Mouse (Mus musculus) embryonic facial prominence, embryonic 12.5 days (tissue): ENCODE measurements around the gene Nfat5. TPM values are rescaled to one million over a fixed set of nuclear protein-coding genes. Genes with fewer than 3 reads are reported as not detected.
A peak's percentile ranks its signal among the peaks of the same experiment; 100 is the strongest.

Source experiments
- ATAC-seq: fragments of 200-750 bp; cut with Nextera tagmentation; 2 replicates; pipeline ENCODE4 v1.8.0; 2017; ENCODE audit not compliant: insufficient number of reproducible peaks, insufficient read depth, low FRiP score, low TSS enrichment
- H3K27ac ChIP-seq: fragments of 300-500 bp; sonication (generic); 2 replicates; pipeline ENCODE4 v1.5.1; 2016; ENCODE audit warnings: mild to moderate bottlenecking
- H3K27me3 ChIP-seq: fragments of 300-500 bp; sonication (generic); 2 replicates; pipeline ENCODE4 v1.6.1; 2016; ENCODE audit warnings: mild to moderate bottlenecking, moderate library complexity
- H3K36me3 ChIP-seq: fragments of 300-500 bp; sonication (generic); 2 replicates; pipeline ENCODE4 v1.6.1; 2016; ENCODE audit warnings: mild to moderate bottlenecking
- H3K4me1 ChIP-seq: fragments of 300-500 bp; sonication (generic); 2 replicates; pipeline ENCODE4 v1.6.1; 2016
- H3K4me2 ChIP-seq: fragments of 300-500 bp; sonication (generic); replicated peaks from 2 replicates; pipeline ENCODE4 v1.6.1; 2016; ENCODE audit warnings: mild to moderate bottlenecking, moderate library complexity
- H3K4me3 ChIP-seq: fragments of 300-500 bp; sonication (generic); 2 replicates; pipeline ENCODE4 v1.5.1; 2016; ENCODE audit warnings: mild to moderate bottlenecking
- H3K9ac ChIP-seq: fragments of 300-500 bp; sonication (generic); 2 replicates; pipeline ENCODE4 v1.6.1; 2016; ENCODE audit warnings: mild to moderate bottlenecking, moderate library complexity
- H3K9me3 ChIP-seq: fragments of 300-500 bp; sonication (generic); 2 replicates; pipeline ENCODE4 v1.6.1; 2016; ENCODE audit warnings: mild to moderate bottlenecking, moderate library complexity
- WGBS: fragments of 180-500 bp; shearing (Covaris S2); methylation state at CpG from one replicate; pipeline ENCODE4 v1.1.7; 2016; 5-methylcytosine and 5-hydroxymethylcytosine counted together
- polyA plus RNA-seq: library from polyadenylated mRNA; unstranded; fragments of >200 nt; fragmentation: Nextera tagmentation; extraction: Ambion mirVana; gene quantifications from 2 replicates; pipeline ENCODE4 v1.2.1, GENCODE M21; 2016

Nfat5 gene
- polyA plus RNA-seq, 1 experiment from 2014 or later, result 21.7 TPM

DNA sequence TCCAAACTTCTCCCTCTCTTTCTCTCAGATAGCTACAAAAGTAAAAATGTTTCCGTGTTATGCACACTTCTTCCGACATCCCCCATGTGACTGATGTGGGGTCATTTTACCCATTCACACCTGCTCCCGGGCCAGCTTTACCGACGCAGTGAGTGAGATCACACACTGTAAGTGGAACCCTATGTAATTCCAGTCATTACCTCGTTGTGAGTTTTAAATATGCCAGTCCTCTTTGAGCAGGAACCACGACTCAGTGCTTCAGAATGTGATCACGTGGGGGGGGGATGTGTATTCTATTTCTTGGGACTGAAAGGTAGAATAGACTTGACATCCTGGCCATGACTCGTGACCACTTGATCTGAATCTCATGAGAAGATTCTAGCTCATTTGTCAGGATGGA lies 24.8 kb upstream of the Nfat5 start:
- Histone ChIP-seq H3K9me3 (no peaks in the 10 kb centered on the region), H3K27me3 (no peaks in the 10 kb centered on the region), H3K4me1 (peaks cover 12% of the 10 kb centered on the region; the same call in 1 of the 2 replicates), H3K36me3 (no peaks in the 10 kb centered on the region), H3K27ac (no peak overlapping the region), H3K4me2 (no peak overlapping the region), H3K4me3 (no peak overlapping the region), H3K9ac (no peak overlapping the region)
- 53% methylated on average over 9 of the region's 9 CpGs for WGBS
- no peak for ATAC-seq

DNA sequence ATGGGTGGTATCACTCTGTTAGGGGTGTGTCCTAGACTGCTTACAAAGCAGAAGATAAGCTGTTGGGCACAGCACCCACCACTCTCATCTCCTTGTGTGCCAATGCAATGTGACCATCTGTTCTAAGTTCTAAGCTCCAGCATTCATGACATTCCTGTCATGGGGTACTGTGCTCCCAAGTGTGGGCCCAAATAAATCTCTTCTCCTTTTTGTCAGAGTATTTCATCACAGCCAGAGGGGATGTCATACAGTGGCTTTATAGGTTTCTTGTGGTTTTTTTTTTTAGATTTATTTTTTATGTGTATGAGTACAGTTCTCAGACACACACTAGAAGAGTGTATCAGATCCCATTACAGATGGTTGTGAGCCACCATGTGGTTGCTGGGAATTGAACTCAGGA lies 24.1 kb upstream of the Nfat5 start:
- Histone ChIP-seq H3K9me3 (no peaks in the 10 kb centered on the region), H3K27me3 (no peaks in the 10 kb centered on the region), H3K36me3 (no peaks in the 10 kb centered on the region), H3K4me1 (peaks cover 12% of the 10 kb centered on the region; the same call in 1 of the 2 replicates), H3K27ac (no peak overlapping the region), H3K4me2 (no peak overlapping the region), H3K9ac (no peak overlapping the region), H3K4me3 (no peak overlapping the region)
- no peak for ATAC-seq

DNA sequence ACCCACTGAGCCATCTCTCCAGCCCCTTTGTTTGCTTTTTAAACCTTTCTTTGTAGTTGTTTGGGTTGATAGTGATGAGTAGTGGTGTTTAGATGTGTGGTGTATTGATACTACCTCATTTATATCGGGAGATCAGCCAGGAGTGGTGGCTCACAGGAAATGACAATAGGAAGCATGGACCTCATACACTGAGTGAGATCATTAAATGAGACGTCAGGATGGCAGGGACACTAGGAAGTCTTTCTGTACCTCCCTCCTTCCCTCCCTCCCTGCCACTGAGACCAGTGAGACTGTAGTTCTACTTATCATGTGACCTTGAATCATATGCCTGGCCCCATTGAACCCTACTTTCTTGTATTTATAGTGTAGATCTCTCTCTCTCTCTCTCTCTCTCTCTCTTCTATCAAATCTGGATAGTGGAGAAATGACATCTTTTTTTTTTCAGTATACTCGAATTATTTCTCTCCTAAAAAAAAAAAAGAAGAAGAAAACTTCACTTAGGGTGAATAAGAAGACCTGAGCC lies 23.6 kb upstream of the Nfat5 start:
- H3K4me3 ChIP-seq, result no peak overlapping the region
- H3K27me3 ChIP-seq, result no peaks in the 10 kb centered on the region
- peaks cover 12% of the 10 kb centered on the region; the same call in 1 of the 2 replicates for H3K4me1 ChIP-seq
- WGBS, result 55% methylated on average over 3 of the region's 3 CpGs
- no peak for ATAC-seq
- H3K27ac ChIP-seq, result no peak overlapping the region
- H3K4me2 ChIP-seq, result no peak overlapping the region
- no peak overlapping the region for H3K9ac ChIP-seq
- H3K9me3 ChIP-seq, result no peaks in the 10 kb centered on the region
- no peaks in the 10 kb centered on the region for H3K36me3 ChIP-seq

DNA sequence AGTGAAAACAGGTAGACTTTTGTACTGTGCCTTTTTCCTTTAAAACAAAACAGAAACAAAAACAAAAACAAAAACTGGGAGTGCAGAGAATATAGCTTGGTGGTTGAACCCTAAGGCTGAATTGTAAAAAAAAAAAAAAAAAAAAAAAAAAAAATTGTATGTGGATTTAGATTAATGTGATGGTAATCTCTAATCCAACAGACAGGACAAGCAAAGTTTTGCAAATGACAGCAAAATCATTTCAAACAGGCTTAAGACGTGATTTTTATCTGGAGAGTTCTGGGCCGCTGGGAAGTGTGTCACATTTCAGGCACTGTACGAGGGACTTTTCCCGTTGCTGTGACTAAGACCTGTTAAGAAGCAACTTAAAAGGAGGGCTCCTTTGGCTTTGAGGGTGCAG lies 23.0 kb upstream of the Nfat5 start:
- Histone ChIP-seq H3K4me2 (no peak overlapping the region), H3K9ac (no peak overlapping the region), H3K27me3 (no peaks in the 10 kb centered on the region), H3K4me3 (no peak overlapping the region), H3K4me1 (peaks cover 12% of the 10 kb centered on the region; the same call in 1 of the 2 replicates), H3K27ac (no peak overlapping the region), H3K9me3 (no peaks in the 10 kb centered on the region), H3K36me3 (no peaks in the 10 kb centered on the region)
- 61% methylated on average over 4 of the region's 4 CpGs for WGBS
- ATAC-seq, result no peak

DNA sequence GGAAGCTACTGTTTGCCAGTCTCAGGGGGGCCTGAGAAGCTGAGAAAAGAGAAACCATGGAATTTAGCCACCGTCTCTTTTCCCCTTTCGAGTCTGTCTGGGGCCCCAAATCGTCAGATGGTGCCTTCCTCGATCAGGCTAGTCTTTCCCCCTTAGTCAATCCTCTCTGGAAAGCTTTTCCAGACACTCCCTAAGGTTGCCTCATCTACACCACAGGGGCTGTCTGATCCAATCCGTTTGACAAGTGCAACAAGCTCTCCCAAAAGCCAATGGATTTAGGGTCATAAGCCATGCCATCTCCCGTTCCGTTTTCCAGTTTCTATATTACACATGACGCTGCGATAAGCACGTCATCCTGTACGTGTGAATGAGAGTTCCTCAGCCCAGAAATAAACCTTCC lies 22.5 kb upstream of the Nfat5 start:
- H3K4me2 ChIP-seq, result no peak overlapping the region
- ATAC-seq, result 0 out of 2 replicates have a peak, but pooled peaks have one; percentile 47
- H3K27me3 ChIP-seq, result no peaks in the 10 kb centered on the region
- WGBS, result 48% methylated on average over 11 of the region's 11 CpGs
- no peak overlapping the region for H3K27ac ChIP-seq
- peaks cover 8% of the 10 kb centered on the region; the same call in 1 of the 2 replicates for H3K4me1 ChIP-seq
- H3K36me3 ChIP-seq, result no peaks in the 10 kb centered on the region
- H3K4me3 ChIP-seq, result no peak overlapping the region
- H3K9me3 ChIP-seq, result no peaks in the 10 kb centered on the region
- no peak overlapping the region for H3K9ac ChIP-seq

DNA sequence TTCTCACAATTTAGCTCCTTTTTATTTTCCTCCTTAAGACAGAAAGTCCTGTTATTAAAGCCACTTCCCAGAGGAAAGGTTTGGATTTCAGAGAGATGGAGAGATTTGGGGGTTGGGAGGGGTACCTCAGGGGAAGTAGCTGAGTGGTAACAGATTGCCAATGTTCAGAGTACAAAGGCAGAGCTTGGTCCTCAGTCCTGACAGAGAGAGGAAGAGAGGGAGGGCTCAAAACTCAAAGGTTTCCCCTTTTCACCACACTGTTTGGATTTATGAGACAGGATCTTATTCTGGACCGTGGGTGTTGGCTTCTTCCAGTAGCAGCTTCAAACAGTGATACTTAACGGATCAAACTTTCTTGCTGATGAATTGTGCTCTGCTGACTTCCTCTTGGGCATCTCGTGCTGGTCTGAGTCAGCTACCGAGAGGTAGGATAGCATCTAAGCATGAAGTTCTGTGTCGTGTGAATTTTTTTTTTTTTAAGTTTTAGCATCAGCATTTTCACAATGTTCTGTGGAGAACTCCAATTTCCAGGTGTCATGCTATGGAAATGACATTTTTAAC lies 15.9 kb upstream of the Nfat5 start:
- Histone ChIP-seq H3K36me3 (no peaks in the 10 kb centered on the region), H3K9me3 (no peaks in the 10 kb centered on the region), H3K4me3 (no peak overlapping the region), H3K27ac (no peak overlapping the region), H3K4me2 (no peak overlapping the region), H3K9ac (no peak overlapping the region), H3K4me1 (0 out of 2 replicates have a peak, but pooled peaks cover 7% of the 10 kb centered on the region), H3K27me3 (no peaks in the 10 kb centered on the region)
- WGBS, result 30% methylated on average over 5 of the region's 5 CpGs
- ATAC-seq, result no peak

DNA sequence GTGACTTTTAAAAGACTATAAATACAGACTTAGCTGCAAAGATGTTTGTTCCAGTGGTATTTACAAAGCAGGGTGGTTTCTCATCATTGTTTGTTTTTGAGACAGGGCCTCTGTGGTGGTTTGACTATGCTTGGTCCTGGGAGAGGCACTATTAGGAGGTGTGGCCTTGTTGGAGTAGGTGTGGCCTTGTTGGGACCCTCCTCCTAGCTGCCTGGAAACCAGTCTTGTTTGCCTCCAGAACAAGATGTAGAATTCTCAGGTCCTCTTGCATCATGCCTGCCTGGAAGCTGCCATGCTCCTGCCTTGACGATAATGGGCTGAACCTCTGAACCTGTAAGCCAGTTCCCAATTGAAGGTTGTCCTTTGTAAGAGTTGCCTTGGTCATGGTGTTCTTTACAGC lies 14.7 kb upstream of the Nfat5 start:
- Histone ChIP-seq H3K9ac (no peak overlapping the region), H3K4me2 (no peak overlapping the region), H3K36me3 (no peaks in the 10 kb centered on the region), H3K4me3 (no peak overlapping the region), H3K27me3 (no peaks in the 10 kb centered on the region), H3K27ac (no peak overlapping the region), H3K9me3 (no peaks in the 10 kb centered on the region), H3K4me1 (0 out of 2 replicates have a peak, but pooled peaks cover 7% of the 10 kb centered on the region)
- ATAC-seq, result no peak
- WGBS, result 90% methylated on average over 1 of the region's 1 CpGs

DNA sequence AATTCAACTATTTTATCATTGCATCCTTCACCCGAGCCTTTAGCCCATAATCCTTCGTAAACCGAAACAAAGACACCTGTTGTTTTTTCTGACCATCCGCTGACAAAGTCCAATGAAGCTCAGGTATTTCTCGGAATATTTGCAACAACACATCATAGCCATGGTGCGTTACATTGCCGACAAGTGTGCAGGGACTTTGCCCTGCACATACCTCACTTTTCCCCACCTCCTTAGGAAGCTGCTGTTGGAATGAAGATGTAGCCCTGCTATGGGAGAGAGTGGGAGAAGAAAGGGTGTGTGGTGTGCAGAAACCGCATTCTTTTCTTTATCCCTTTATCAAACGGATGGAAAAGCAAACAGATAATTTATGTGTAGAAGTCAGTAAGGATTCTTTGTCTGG lies 6.6 kb upstream of the Nfat5 start:
- WGBS, result 74% methylated on average over 9 of the region's 9 CpGs
- no peak for ATAC-seq
- Histone ChIP-seq H3K4me2 (no peak overlapping the region), H3K27ac (no peak overlapping the region), H3K9ac (no peak overlapping the region), H3K4me3 (no peak overlapping the region), H3K4me1 (no peaks in the 10 kb centered on the region), H3K9me3 (no peaks in the 10 kb centered on the region), H3K27me3 (no peaks in the 10 kb centered on the region), H3K36me3 (no peaks in the 10 kb centered on the region)

DNA sequence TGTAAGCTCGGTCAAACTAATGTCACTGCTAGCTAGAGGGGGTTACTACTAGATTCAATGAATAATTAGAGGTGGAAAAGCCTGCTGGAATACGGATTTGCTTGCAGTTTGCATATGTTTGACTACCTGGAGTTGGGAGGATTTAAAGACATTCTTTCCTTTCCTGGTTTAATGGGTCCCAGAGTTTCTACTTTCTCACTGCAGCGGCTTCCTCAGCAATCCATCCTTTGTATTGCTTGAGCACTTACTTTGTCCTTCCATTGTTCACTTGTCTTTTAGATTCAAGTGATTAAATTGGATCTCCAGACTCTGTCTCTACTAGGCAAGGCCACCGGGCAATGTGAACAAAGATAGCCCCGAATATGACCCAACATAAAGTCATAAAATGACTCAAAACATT lies 5.7 kb upstream of the Nfat5 start:
- no peak for ATAC-seq
- no peaks in the 10 kb centered on the region for H3K36me3 ChIP-seq
- 62% methylated on average over 5 of the region's 5 CpGs for WGBS

DNA sequence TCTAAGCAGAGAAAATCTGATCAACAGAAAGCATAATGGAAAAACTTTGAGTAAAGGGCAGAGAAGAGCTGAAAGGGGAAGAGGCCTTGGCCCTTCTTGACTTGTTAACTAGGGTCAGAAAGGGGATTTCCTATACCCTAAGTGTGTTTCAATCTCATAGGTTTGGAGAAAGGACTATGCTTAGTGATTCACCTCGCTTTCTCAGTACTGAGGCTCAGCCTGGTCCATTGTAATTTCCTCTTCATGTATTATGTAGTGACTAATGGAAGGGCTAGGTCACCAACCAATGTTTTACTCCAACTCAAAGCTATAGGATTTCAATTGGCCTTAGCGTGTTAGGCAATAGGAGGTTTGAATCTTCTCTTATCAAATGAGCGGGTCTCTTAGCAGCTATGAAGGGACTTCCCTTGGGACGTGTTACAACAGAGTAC lies 2.1 kb upstream of the Nfat5 start:
- H3K9ac ChIP-seq, result no peak overlapping the region
- H3K27me3 ChIP-seq, result no peaks in the 10 kb centered on the region
- 90% methylated on average over 4 of the region's 4 CpGs for WGBS
- H3K4me1 ChIP-seq, result peaks cover 4% of the 10 kb centered on the region; the same call in 1 of the 2 replicates
- no peak overlapping the region for H3K4me3 ChIP-seq
- ATAC-seq, result no peak
- no peaks in the 10 kb centered on the region for H3K9me3 ChIP-seq
- no peak overlapping the region for H3K27ac ChIP-seq
- H3K36me3 ChIP-seq, result no peaks in the 10 kb centered on the region
- no peak overlapping the region for H3K4me2 ChIP-seq

More for the DNA sequence above, 5.7 kb upstream of the Nfat5 start:
- Histone ChIP-seq H3K9ac (no peak overlapping the region), H3K4me2 (no peak overlapping the region), H3K4me3 (no peak overlapping the region), H3K27me3 (no peaks in the 10 kb centered on the region), H3K4me1 (peaks cover 4% of the 10 kb centered on the region; the same call in 1 of the 2 replicates), H3K9me3 (no peaks in the 10 kb centered on the region), H3K27ac (no peak overlapping the region)

DNA sequence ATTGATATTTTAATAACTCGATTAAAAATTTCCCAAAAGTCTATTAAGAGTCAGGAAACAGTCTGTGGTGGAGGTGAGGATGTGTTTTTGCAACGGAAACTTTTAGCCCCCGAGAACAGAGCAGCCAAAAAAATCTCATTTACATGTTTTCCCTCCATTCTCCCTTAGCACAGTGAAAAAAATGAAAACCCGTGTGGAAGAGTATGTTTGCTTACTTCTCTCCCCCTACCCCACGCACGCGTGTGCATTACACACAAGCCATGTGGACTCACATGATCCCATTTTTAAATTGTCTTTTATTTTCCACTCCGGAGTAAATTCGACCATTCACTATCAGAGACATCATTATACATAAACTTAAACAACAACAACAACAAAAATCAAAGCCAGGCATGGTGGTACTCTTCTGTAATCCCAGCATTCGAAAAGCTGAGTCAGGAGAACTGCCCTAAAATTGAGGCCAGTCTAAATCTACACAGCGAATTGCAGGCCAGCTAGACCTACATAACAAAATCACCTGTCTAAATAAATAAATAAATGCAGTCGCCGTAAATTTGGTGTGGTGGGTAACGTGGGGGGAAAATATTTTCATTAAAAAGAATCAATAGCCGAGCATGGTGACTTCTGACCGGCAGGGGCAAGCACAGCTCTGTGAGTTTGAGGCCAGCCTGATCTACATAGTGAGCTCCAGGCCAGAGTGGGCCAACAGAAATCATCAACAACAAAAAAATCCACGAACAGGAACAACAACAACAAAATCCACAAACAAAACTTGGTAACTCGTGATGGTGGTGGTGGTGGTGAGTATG lies 947 bp upstream of the Nfat5 start:
- no peaks in the 10 kb centered on the region for H3K27me3 ChIP-seq
- peak overlapping the region; percentile 97 for H3K27ac ChIP-seq
- H3K4me2 ChIP-seq, result peak overlapping the region; percentile 77
- no peaks in the 10 kb centered on the region for H3K9me3 ChIP-seq
- H3K4me1 ChIP-seq, result peaks cover 4% of the 10 kb centered on the region; the same call in 1 of the 2 replicates
- peak overlapping the region; percentile 95 for H3K4me3 ChIP-seq
- peak; percentile 28; the same call in 1 of the 2 replicates for ATAC-seq
- H3K36me3 ChIP-seq, result no peaks in the 10 kb centered on the region
- 53% methylated on average over 18 of the region's 18 CpGs for WGBS
- H3K9ac ChIP-seq, result peak overlapping the region; percentile 97
